In the genomic region with DNA sequence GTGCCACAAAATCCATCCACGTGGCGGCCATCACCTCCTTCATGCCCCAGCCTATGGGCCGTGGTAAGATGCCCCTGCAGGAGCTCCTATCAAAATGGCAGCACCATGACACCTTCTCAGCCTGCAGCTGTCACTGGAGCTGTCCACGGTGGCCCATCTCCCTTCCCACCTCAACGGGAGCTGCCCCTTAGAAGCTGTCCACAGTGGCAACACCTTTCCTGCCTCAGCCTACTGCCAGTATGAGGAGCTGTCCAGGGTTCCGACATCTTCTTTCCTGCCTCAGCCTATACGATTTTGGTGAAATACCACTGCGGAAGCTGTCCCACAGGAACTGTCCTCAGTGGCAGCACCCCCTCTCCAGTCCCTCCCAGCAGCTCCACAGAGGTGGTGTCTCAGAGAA, we compare ENCODE assay signal across 29 mouse cellular contexts. TPM values are rescaled to one million over a fixed set of nuclear protein-coding genes. Genes with fewer than 3 reads are reported as not detected.
"Had no signal": no experiment of that assay in that cellular context is flagged by ENCODE, and none has a peak within 500 bp of the region (broad histone marks: within the 10 kb centered on the region; RNA-seq: fewer than 3 reads in every experiment).

No protein-coding gene starts in this region.

- DNase-seq: liver, embryonic 13.5 days; liver, postnatal 0 days; lung, adult 2 months; lung, postnatal 14 days; lung, postnatal 36 days; retina, postnatal 1 day; right cerebral cortex, adult 18-20 months; right cerebral cortex, postnatal 25 days; right cerebral cortex, postnatal 4 days; spleen, adult 18-20 months; thymus, adult 2 months; thymus, postnatal 25 days had no signal

- ATAC-seq: liver, postnatal 0 days; lung, postnatal 0 days; midbrain, embryonic 13.5 days; midbrain, embryonic 15.5 days had no signal

- H3K27me3 ChIP-seq: liver, embryonic 13.5 days; liver, embryonic 15.5 days; lung, embryonic 15.5 days; midbrain, embryonic 13.5 days; midbrain, embryonic 15.5 days; neural tube, embryonic 13.5 days; neural tube, embryonic 15.5 days had no signal

- H3K36me3 ChIP-seq: liver, embryonic 13.5 days; liver, embryonic 15.5 days; lung, embryonic 15.5 days; midbrain, embryonic 13.5 days; midbrain, embryonic 15.5 days; neural tube, embryonic 13.5 days; neural tube, embryonic 15.5 days had no signal

- H3K4me3 ChIP-seq: liver, embryonic 13.5 days; liver, embryonic 15.5 days; lung, embryonic 15.5 days; midbrain, embryonic 13.5 days; midbrain, embryonic 15.5 days; neural tube, embryonic 13.5 days; neural tube, embryonic 15.5 days had no signal

- H3K9ac ChIP-seq: liver, embryonic 13.5 days; liver, embryonic 15.5 days; liver, postnatal 0 days; lung, embryonic 15.5 days; midbrain, embryonic 13.5 days; midbrain, embryonic 15.5 days; neural tube, embryonic 13.5 days; neural tube, embryonic 15.5 days had no signal

- H3K27ac ChIP-seq: liver, embryonic 13.5 days; liver, embryonic 15.5 days; lung, embryonic 15.5 days; macrophage; midbrain, embryonic 13.5 days; midbrain, embryonic 15.5 days; neural tube, embryonic 13.5 days; neural tube, embryonic 15.5 days had no signal

- H3K4me2 ChIP-seq: liver, embryonic 13.5 days; liver, embryonic 15.5 days; lung, embryonic 15.5 days; midbrain, embryonic 11.5 days; midbrain, embryonic 13.5 days; midbrain, embryonic 15.5 days; neural tube, embryonic 13.5 days; neural tube, embryonic 15.5 days had no signal

- H3K9me3 ChIP-seq: liver, embryonic 13.5 days; liver, embryonic 15.5 days; lung, embryonic 15.5 days; midbrain, embryonic 13.5 days; midbrain, embryonic 15.5 days; neural tube, embryonic 13.5 days; neural tube, embryonic 15.5 days had no signal

RNA-seq across cellular contexts. Expression of a gene that starts 42.4 kb away (rescaled TPM):
- total RNA-seq: midbrain, postnatal 0 days; monocyte, adult 5-6 weeks had no signal
- polyA plus RNA-seq: liver, embryonic 13.5 days; liver, embryonic 15.5 days; liver, postnatal 0 days; lung, embryonic 15.5 days; midbrain, embryonic 11.5 days; neural tube, embryonic 11.5 days; neural tube, embryonic 15.5 days; stomach, embryonic 14.5 days; stomach, embryonic 16.5 days had no signal

RNA-seq across cellular contexts. Expression of a gene that starts 57.0 kb away (rescaled TPM):
- total RNA-seq: megakaryocyte progenitor cell, adult 5-6 weeks; midbrain, postnatal 0 days; monocyte, adult 5-6 weeks had no signal
- polyA plus RNA-seq: liver, embryonic 13.5 days; liver, embryonic 15.5 days; liver, postnatal 0 days; lung, adult 2 months; lung, embryonic 15.5 days; lung, postnatal 0 days; macrophage; midbrain, embryonic 11.5 days; midbrain, embryonic 13.5 days; midbrain, embryonic 15.5 days; midbrain, postnatal 0 days; neural tube, embryonic 11.5 days; neural tube, embryonic 13.5 days; neural tube, embryonic 15.5 days; small intestine, adult 2 months; stomach, embryonic 14.5 days; stomach, embryonic 16.5 days; thymus, adult 2 months; urinary bladder, adult 2 months had no signal
